Mouse (Mus musculus) CH12.LX (cell line): ENCODE data around the gene Csnk2a2.

Source experiments
- CTCF ChIP-seq, 2 experiments: IDR thresholded peaks in 1 of 2; conservative IDR thresholded peaks in 1 of 2; 2 replicates each; pipeline ENCODE4 v1.5.1; 2011 to 2012; ENCODE audit warnings: low read depth in 2 of 2, low read length in 2 of 2, improper control_type of control experiment in 1 of 2, inconsistent platforms in 1 of 2, mild to moderate bottlenecking in 1 of 2, moderate library complexity in 1 of 2
- EP300 ChIP-seq: IDR thresholded peaks from 2 replicates; pipeline ENCODE4 v1.6.1; 2011; ENCODE audit warnings: low read length, improper control_type of control experiment
- KAT2A ChIP-seq: IDR thresholded peaks from 2 replicates; pipeline ENCODE4 v1.6.1; 2012; ENCODE audit warnings: low read length, improper control_type of control experiment, inconsistent platforms; ENCODE audit not compliant: insufficient replicate concordance
- MAX ChIP-seq: IDR thresholded peaks from 2 replicates; pipeline ENCODE4 v1.6.1; 2011; ENCODE audit warnings: low read length, improper control_type of control experiment
- MYC ChIP-seq: IDR thresholded peaks from 2 replicates; pipeline ENCODE4 v1.6.1; 2011; ENCODE audit warnings: low read depth, mild to moderate bottlenecking, improper control_type of control experiment, low read length
- POLR2A ChIP-seq: IDR thresholded peaks from 2 replicates; pipeline ENCODE4 v1.6.1; 2011; ENCODE audit warnings: low read depth, mild to moderate bottlenecking, improper control_type of control experiment, low read length
- ZC3H11A ChIP-seq: IDR thresholded peaks from 2 replicates; pipeline ENCODE4 v1.6.1; 2012; ENCODE audit warnings: low read depth, mild to moderate bottlenecking, inconsistent platforms, low read length, improper control_type of control experiment
- ZNF384 ChIP-seq: IDR thresholded peaks from 2 replicates; pipeline ENCODE4 v1.6.1; 2012; ENCODE audit warnings: low read depth, low read length, improper control_type of control experiment, inconsistent platforms

- no peak for TF ChIP-seq KAT2A
- TF ChIP-seq CTCF (conservative IDR thresholded peaks at IDR 0.05 in 1 of 2, IDR thresholded peaks at IDR 0.05 in 1 of 2; ENCODE audit: low read depth in 2 of 2, low read length in 2 of 2): peak in 1 of 2 experiments; percentile 62; a peak in 2 of 4 replicates
- TF ChIP-seq ZNF384: no peak
- TF ChIP-seq MAX: no peak
- TF ChIP-seq EP300: no peak
- no peak for TF ChIP-seq POLR2A
- no peak for TF ChIP-seq ZC3H11A
- no peak for TF ChIP-seq MYC
Observed at GRCm38 (mm10) chr8:95429945-95430344, 59.9 kb downstream of the Csnk2a2 start.
